Mouse (Mus musculus): ENCODE results near the gene Tor3a. TPM values are rescaled to one million over a fixed set of nuclear protein-coding genes. Genes with fewer than 3 reads are reported as not detected.
"Not testable (repeated sequence)": the region's sequence is repeated elsewhere in the genome, so short reads cannot be mapped to it uniquely, and the experiment has no call there.

Tor3a gene
- total RNA-seq, 2 experiments from 2014 or later, result 4.3 to 7.6 TPM

DNA sequence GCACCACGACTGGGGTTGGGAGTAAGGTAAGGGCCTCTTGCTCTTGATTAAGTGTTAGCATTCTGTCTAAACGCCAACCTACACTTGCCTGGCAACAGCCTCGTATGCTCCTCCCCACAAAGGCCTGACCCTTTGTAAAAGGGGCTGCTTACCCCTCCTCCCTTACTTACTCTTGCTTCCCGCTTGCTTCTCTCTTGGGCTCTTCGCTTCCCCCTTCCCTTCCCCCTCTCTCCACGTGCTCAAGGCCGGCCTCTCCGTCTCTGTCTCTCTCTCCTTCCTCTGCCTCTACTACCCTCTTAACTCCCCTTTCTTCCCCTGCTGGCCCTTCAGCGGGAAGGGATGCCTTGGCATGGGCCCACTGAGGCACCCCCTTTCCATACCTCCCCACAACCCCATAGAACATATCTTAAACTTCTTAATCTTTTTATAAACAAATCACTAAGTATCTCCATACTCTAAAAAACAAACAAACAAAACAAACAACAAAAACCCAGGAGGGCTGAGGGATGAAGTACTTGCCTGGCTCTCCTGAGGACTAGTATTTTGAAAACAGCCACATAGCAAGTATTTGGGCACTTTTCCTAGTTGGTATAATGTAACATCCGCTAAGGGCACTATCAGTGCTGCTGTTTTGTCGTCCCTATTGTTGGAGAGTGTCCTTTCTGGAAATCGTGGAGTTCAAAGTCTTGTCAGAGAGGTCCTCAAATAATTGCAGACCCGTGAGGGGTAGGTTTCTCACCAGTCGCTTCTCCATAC lies 1.3 kb downstream of the Tor3a start:
- DNase-seq, result no peak
- intact Hi-C loops (cut with DNase I), result no loop called here

DNA sequence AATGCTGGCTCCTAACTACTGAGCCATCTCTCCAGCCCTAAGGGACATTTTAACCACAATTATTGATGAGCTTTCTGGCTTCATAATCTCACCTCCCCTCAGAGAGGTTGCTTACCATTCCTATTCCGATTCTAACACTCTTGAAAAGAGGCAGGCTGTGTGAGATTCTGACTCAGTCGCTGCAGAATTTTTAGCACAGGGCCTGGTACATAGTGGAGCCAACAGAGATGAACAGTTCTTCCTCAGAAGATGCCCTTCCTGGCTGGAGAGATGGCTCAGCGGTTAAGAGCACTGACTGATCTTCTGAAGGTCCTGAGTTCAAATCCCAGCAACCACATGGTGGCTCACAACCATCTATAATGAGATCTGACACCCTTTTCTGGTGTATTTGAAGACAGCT lies 2.2 kb downstream of the Tor3a start:
- no peak for DNase-seq
- intact Hi-C loops (cut with DNase I), result no loop called here

DNA sequence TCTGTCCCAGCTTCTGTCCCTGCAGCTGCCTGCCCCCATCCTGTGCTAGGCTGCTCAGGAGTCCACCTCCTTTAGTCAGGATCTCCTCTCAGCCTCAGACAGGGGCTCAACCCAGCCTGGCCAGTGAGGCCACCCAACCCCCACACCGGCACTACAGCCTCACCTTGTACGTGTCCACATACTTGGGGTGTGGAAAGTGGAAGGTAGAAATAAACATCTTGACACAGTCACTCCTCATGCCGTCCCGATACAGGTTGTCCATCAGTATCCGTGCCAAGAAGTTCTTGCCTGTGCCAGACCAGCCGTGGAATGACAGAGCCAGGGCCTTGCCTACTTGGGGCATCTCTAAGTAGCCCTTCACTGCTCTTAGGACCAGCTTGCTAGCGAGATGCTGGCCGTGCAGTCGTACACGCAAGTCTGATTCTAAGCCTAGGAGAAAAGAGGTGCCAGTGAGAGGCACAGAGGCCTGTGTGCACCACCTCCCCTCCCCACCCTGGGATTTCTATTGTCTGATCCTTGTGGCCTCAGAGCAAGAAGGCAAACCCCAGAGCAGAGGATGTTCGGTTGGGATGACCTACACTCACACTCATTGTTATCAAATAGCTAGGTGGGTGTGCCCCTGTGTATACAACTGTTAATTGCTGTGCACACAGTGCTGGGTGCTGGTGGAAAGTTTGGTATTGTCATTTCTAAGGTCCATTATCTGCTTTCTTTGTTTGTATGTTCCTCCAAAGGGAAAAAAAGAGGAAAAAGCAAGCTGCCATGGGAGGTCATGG lies 4.8 kb downstream of the Tor3a start:
- no peak for DNase-seq
- intact Hi-C loops (cut with DNase I), result no loop called here

DNA sequence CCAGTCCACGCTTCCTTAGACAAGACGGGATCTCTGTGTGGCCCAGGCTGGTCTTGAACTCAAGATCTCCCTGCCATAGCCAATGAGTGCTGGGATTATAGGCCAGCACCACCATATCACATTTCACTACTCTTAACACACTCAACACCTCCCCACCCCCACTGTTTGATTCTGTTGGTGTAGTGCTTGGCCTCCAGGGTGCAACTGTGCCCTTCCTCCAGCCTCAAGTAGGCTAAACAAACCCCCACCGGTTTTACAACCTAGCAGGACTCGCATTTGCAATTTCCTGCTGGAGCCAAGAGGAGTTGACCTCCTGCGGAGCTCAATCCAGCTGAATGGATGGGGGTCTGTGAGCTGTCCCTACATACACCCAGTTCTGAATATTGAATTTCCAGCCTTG lies 5.6 kb downstream of the Tor3a start:
- no peak for DNase-seq
- intact Hi-C loops (cut with DNase I), result no loop called here

DNA sequence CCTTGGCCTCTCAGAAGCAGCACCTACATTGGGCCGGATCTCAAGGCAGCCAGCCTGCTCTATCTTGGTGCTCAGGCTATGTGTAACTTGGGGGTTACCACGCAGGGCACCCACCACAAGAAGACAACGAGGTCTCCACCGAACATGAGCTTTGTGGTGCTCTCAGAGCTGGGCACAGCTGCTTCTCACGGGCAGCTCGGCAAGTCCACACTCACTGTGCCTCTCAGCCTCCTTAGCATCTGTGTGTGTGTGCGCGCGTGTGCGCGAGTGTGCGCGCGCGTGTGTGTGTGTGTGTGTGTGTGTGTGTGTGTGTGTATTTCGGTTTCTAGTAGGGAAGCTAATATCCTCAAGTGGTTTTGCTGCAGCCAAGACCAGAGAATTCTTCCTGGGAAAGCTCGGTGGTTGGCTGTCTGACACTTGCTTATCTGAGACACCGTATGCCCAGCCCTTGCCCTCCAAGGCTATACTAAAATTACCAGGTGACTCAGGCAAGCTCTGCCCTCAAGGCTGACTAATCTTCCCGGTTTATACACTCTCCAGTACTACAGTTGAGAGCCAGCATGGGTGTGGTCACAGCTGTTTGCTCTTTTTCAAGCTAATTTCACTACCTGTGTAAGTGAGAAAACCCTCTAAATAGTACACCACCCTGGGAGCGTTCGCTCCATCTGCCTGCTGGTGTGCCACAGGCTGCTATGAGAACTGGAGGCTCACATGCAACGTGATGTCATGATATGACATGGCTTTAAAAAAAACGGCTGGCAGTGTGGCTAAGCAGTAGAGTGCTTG lies 6.8 kb downstream of the Tor3a start:
- DNase-seq, result no peak
- intact Hi-C loops (cut with DNase I), result no loop called here

DNA sequence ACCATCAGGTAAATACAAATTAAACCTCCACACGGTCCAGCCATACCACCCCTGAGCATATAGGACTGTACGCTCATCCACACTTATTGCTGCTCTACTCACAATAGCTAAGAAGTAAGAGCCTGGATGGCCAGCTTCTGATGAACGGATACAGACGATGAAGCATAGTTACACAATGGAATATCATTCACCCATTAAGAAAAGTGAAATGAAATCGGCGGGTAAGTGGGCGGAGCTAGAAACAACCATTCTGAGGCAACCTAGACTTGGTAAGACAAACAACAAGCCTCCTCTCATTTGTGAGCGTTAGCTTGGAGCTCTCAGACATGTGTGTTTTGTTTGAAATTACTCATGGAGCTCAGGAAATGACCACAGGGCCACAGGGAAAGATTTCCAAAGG lies 8.4 kb downstream of the Tor3a start:
- intact Hi-C loops (cut with DNase I), result no loop called here
- no peak for DNase-seq

DNA sequence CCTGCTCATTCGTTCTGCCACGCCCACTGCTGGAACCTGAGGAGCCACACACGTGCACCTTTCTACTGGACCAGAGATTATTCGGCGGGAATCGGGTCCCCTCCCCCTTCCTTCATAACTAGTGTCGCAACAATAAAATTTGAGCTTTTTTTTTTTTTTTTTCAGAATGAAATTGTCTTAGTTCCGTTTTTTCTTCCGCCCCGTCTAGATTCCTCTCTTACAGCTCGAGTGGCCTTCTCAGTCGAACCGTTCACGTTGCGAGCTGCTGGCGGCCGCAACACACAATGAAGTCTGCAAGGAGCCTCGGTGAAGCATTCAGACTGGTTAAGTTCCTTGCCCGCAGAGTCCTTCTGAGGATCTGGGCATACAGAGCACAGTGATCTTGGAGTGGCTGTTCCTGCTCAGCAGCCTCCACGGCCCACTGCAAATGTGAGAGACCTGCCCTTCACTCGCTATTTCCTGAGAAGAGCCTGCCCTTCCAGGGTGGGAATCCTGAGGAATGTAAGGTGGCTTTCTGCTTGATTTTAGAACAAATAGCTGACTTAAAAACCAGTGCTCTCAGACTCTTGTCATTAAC lies 13.4 kb downstream of the Tor3a start:
- DNase-seq; intact Hi-C loops (cut with DNase I): not testable (repeated sequence)

DNA sequence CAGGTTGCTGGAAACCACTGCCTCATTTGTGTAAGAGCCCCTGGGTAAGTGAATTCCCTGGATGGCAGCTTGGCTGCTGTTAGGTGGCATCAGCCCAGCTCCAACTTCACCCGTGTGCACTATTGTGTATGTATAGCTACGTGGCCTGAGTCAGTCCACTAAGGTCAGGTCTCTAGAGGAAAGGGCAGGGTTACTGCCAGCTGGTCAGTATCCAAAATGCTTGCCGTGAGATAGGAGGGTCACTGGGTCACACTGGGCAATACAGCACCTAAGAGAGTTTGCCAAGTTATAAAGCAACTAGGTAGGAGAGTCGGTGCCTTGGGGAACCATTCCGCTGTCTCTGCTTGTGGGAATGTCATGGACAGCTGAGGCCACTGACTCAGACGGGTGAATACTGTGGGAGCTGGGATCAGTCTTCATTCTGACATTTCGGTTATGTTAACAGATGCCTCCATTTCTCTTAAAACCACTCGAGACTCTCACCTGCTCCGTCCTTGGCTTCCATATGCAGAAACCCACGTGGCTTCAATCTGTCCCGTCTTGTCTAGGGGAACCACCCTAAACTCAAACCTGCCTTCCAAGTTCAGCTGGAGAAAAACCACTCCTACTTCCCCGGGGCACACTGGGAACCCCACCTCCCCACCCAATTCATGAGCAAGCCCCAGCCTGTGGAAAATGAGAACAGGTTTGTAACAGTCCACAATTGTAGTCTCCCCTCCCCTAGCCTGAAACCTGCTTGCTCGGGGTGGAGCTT lies 14.1 kb downstream of the Tor3a start:
- DNase-seq, result no peak
- intact Hi-C loops (cut with DNase I), result no loop called here

DNA sequence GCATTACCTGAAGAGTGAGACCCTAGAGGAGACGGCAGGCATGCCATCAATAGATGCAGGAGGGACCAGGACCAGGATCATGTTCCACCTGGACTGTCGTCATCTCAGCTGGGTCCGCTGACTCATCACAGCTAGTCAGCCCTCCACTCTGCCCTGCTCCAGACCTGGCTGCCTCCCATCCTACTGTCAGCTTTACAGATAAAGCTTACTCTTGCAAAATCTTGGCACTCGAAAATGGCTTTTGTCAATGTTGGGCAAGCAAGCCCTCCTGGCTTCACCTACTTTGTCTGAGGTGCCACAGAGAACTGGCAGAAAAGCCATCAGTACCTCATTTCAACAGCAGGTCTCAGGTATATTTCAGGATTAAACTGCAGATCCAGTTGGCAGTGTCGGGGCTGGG lies 15.5 kb downstream of the Tor3a start:
- DNase-seq, result no peak
- intact Hi-C loops (cut with DNase I), result no loop called here

DNA sequence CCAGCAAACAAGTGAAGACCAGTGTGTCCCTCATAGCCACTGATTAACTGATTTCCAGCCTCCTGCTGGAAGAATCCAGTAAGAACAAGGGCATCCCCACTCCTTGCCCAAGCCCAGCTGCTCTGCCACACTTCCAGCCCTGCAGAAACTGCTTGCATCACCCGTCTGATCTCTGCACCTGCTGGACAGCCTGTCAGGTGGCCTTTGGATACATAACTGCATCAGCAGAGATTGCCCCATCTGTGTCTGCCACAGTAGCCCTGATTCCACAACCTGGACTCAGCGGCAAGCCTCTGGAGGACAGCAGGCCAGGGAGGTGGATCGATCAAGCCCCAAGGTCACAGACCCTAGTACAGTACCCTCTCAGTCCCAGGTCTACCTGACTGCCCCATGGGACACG lies 16.6 kb downstream of the Tor3a start:
- no peak for DNase-seq
- intact Hi-C loops (cut with DNase I), result no loop called here

DNA sequence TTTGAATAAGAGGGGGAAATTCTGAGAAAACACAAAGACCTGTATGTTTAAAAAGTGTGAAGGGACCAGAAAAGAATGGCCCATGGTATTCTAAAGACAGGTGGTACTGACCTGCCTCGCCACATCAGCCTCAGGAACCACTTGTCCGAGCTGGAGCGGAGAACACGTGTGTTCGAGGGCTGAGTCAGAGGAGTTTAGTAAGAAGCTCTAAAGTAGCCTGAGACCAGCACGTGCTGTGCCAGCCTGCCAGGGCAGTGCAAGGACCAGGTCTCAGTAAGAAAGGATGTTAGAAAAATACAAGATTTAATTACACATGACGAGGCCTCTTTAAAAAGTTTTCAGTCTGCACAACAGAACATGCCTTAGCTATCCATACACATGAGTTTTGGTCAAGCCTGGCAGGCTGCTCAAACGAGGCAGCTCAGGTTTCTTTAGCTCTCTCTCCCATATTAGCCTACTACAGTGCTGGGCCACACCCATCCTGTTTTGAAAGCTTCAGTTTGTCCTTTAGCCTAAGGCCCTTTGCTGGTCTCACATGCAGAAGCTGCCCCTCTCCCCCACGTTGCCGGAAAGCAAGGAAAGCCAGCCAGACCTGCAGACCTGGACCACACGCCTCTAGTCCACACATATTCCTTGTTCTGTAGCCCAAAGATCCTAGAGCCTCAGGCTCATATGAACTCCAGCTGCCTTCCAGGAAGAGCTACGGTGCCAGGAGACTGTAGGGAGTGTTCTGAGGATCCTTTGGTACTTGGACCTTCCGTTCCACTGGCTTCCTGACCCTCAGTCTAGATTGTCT lies 19.2 kb downstream of the Tor3a start:
- DNase-seq, result peak in 1 of 2 experiments; percentile 17
- intact Hi-C loops (cut with DNase I), result no loop called here

DNA sequence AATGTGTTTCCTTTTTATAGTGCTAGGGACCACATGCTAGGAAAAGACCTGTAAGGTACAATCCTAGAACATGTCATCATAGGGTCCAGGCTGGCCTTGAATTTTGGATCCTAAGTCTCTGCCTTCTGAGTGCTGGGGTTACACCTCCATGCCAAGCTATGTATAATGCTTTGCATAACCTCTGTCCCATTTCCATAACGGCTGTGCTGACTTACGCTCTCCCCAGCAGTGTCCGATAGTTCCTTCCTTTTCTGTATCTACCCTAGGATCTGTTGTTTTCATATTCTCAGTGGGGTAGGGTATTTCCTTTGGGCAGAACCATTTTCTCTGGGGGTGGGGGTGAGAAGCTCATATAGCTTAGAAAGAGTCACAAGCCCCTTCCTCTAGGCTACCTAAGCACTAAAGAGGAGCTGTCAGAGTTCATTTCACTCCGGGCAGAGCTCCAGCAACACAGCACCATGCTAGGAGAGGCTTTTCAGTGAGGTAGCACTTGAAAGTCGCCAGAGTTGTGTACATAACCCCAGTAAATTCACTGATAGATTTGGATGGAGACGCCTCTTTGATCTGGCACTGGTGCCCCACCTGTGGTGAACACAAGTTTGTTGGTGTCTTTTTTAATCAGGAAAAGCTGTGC lies 21.9 kb downstream of the Tor3a start:
- intact Hi-C loops (cut with DNase I), result no loop called here
- no peak for DNase-seq

DNA sequence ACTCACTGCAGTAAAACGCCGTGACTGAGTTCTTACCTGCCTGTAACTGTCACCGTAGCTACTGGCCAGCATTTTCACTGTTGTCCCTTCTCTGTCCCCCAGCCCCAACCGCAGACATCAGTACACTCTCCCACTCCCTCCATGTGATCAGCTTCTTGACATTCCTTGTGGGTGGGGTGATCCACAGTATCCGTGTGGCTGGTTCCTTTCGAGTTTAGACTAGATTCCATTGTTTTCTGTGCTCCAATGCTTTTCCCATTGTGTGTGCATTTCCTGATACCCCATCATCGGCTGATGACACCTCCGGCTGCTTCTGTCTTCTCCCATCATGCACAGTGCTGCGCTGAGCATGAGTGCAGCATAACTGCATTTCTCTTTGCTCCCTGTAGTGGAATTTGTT lies 23.5 kb downstream of the Tor3a start:
- no peak for DNase-seq
- intact Hi-C loops (cut with DNase I), result no loop called here

DNA sequence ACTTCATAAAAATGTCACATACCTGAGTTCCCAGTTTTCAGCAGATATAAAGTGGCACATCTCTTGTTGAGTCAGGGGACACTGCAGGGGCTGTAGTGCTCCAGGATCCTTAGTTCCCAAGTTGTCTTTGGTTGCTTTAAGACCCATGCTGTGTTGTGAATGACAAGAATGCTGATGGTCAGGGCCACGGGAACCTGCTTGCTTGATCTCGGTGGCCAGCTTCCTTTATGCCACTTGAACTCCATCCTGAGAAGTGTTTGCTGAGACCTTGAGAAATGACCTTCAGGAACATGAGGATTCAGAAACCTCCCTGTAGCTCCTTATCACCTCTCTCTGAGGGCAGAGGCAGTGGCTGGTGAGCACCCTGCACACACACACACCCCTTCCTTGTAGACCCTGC lies 25.5 kb downstream of the Tor3a start:
- intact Hi-C loops (cut with DNase I), result no loop called here
- no peak for DNase-seq

DNA sequence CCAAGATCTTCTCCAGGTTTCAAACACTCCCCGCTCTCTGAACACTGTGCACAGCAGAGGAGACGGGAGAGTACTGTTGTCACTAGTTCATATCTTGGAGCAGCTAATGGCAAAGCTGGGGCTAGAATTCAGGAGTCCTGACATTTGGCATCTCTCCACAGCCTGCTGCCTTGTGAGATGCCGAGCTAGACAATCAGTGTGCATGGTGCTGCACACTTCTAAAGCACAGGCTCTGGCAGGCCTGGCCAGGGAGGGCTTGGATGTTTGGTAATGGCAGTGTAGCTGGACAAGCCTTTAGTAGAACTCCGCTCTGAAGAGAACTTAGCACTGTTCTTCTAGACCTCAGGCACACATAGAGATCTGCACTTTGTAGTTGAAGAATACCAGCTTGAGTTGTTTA lies 28.2 kb downstream of the Tor3a start:
- intact Hi-C loops (cut with DNase I), result no loop called here
- no peak for DNase-seq

DNA sequence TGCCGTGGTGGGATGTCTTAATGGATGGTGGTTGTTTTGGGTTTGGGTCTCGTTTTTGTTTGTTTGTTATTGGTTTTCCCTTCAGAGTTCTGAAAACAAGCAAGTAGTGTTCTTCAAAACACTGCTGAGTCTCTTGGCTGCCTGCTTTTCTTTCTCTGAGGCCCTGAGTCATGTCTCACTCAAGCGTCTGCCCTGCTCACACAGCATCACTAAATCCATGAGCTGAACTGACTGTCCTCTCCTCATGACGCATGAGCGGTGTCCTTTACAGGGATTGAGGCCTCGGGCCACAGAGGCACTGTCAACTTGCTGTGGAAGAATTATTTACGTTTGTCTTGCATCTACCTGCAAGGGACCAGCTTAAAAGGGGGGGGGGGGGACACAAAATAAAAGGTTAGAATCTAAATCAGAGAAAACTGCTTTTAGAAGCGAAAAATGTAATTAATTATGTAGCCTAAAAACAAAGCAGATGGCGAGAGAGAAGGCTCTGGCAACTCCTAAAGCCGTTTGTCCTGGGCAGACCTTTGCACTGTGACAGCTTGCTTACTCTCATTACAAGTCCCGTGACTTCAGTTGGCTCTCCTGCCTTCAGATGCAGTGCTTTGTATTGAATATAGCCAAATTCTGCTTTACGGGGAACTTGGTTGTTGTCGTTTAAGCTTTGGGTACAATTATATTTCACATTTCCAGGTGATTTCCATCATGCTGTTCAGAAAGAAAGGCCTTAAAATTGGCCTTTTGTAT lies 29.2 kb downstream of the Tor3a start:
- DNase-seq, result no peak
- intact Hi-C loops (cut with DNase I), result no loop called here

DNA sequence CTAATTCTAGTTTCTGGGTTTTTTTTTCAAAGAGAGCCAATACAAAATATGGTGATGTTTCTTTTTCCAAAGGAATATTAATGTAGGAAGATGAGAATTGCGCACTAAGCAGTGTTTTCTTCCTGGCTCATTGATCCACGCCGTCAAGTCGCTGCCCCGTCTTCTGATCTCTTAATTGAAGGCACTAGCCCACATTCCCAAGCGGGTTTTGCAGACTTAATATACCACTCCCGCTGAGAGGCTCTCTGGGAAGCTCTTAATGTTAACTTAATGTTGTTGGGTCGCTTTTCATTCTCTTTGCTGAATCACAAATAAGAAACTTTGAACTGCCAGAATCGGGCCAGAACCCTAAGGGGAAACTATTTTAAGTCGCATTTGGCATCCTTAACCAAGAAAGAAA lies 30.1 kb downstream of the Tor3a start:
- intact Hi-C loops (cut with DNase I), result no loop called here
- no peak for DNase-seq

DNA sequence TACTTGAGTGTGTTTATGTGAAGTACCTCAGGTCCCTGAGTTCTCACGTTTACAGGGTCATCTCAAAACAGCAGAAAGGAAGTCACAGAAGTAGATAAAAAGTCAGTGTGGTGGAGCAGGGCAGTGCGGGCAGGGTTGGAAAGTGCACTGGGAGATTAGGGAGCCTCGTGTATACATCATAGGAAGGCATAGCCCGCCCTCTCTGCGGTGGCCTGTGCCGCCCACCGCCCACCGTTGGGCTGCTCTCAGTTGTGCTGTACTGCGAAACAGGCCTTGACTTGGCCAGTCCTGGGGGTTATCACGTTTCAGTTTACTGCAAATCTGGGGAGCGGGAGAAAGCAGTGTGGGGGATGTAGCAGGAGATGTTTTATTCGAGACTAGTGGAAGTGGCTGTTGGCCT lies 31.3 kb downstream of the Tor3a start:
- intact Hi-C loops (cut with DNase I), result no loop called here
- DNase-seq, result no peak

Measured in gastrocnemius, postnatal 36 days (tissue).